Mouse (Mus musculus): ENCODE results near the gene Zcchc2.

DNA sequence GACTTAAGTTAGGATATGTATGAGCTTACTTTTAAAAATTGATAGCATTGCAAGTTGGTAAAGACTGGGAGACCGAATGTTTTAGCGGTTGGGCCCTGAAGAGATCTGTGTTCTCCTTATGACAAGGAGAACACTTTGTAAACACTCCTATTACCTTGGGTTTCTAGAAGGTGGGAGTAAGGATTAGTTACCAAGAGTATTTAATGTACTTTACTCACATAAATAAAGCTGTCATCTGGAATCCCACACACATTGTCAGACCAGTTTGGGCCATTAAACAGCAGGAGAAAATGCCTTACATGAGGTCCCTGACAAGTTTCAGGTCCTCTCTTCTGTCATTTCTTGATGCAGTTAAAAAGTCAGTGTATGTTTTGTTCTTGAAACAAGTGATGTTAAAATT is 9.6 kb downstream of the Zcchc2 start:
- TF ChIP-seq CTCF (conservative IDR thresholded peaks at IDR 0.05; ENCODE audit: low read length) = no peak
- no peak for TF ChIP-seq POU5F1 (IDR thresholded peaks at IDR 0.05; ENCODE audit: borderline replicate concordance, low read length)
- TF ChIP-seq NANOG (IDR thresholded peaks at IDR 0.05; ENCODE audit: borderline replicate concordance, low read length) = no peak
